Mouse (Mus musculus): ENCODE data around the gene Cntn3. TPM values are rescaled to one million over a fixed set of nuclear protein-coding genes. Genes with fewer than 3 reads are reported as not detected.

The Cntn3 gene
- total RNA-seq, 2 experiments from 2014 or later: 11.2 to 12.0 TPM

- no peak for DNase-seq
These were observed 94.4 kb downstream of the Cntn3 start for GRCm38 (mm10) chr6:102478320-102479080.

- DNase-seq: no peak
These were observed 134.5 kb downstream of the Cntn3 start for GRCm38 (mm10) chr6:102438353-102438752.

GRCm38 (mm10) chr6:102427549-102427948 is 145.4 kb downstream of the Cntn3 start:
- DNase-seq: no peak

- DNase-seq: no peak
These were observed 151.1 kb downstream of the Cntn3 start for GRCm38 (mm10) chr6:102421781-102422180.

- no peak for DNase-seq
These were observed 184.3 kb downstream of the Cntn3 start for GRCm38 (mm10) chr6:102388590-102388989.

- DNase-seq: no peak
These were observed 200.8 kb downstream of the Cntn3 start for GRCm38 (mm10) chr6:102372112-102372511.

GRCm38 (mm10) chr6:102363880-102364279 is 209.0 kb downstream of the Cntn3 start:
- DNase-seq: no peak

- DNase-seq: peak; percentile 9 to 20
These were observed 209.5 kb downstream of the Cntn3 start for GRCm38 (mm10) chr6:102363291-102363832.

GRCm38 (mm10) chr6:102332144-102332543 is 240.8 kb downstream of the Cntn3 start:
- DNase-seq: no peak

GRCm38 (mm10) chr6:102326711-102327110 is 246.2 kb downstream of the Cntn3 start:
- DNase-seq: no peak

GRCm38 (mm10) chr6:102322614-102323284 is 250.2 kb downstream of the Cntn3 start:
- peak in 1 of 2 experiments; percentile 11 for DNase-seq

GRCm38 (mm10) chr6:102319755-102320154 is 253.1 kb downstream of the Cntn3 start:
- DNase-seq: no peak

- no peak for DNase-seq
These were observed 290.0 kb downstream of the Cntn3 start for GRCm38 (mm10) chr6:102282889-102283288.

GRCm38 (mm10) chr6:102231015-102231414 is 341.9 kb downstream of the Cntn3 start:
- no peak for DNase-seq

- DNase-seq: no peak
These were observed 386.6 kb downstream of the Cntn3 start for GRCm38 (mm10) chr6:102186316-102186715.

- DNase-seq: peak in 1 of 2 experiments; percentile 2
These were observed 402.0 kb downstream of the Cntn3 start for GRCm38 (mm10) chr6:102170913-102171312.

- no peak for DNase-seq
These were observed 411.7 kb downstream of the Cntn3 start for GRCm38 (mm10) chr6:102161186-102161585.

- no peak for DNase-seq
These were observed 451.2 kb downstream of the Cntn3 start for GRCm38 (mm10) chr6:102121676-102122075.

GRCm38 (mm10) chr6:102120003-102120402 is 452.9 kb downstream of the Cntn3 start:
- no peak for DNase-seq

GRCm38 (mm10) chr6:102113629-102114028 is 459.3 kb downstream of the Cntn3 start:
- DNase-seq: no peak

All from layer of hippocampus, postnatal 36 days (tissue).